Mouse (Mus musculus) neural tube, postnatal 0 days (tissue): Measurements from ENCODE around the gene Zcchc3. TPM values are rescaled to one million over a fixed set of nuclear protein-coding genes. Genes with fewer than 3 reads are reported as not detected.

Experiments used
- polyA plus RNA-seq: library from polyadenylated mRNA; unstranded; fragments of >200 nt; fragmentation: Nextera tagmentation; extraction: Ambion mirVana; gene quantifications from 2 replicates; pipeline ENCODE4 v1.2.1, GENCODE M21; 2015

Zcchc3 gene
- 15.7 and 16.3 TPM in 2 replicates for polyA plus RNA-seq

DNA sequence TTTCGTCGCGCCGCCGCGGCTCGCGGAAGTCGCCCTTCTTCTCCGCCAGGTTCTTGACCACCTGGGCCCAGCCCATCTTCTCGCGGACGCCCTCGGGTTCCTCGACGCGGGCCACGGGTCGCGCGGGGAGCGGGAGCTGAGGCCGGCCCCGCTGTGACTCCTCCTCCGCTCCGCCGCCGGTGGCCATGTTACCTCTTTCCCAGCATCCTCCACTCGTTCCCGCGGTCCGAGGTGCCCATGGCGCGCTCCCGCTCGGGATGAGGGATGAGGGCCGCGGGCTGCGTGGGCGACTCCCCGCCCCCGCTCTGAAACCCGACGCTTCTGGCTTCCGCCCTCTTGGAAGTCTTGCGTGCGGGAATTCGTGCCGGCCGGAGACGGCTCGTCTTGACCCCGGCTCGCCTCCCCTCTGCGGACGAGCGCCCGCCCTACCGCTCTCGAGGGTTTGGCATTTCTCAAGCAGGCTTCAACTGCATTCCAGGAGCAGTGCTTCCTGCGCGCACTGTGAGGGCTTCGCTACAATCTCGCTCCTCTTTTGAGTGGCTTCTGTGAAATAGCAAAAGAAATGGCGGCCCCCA lies at the start of gene Zcchc3:
Zcchc3 (minus strand) TSS at position 437 of the 575 bp plus-strand sequence.

DNA sequence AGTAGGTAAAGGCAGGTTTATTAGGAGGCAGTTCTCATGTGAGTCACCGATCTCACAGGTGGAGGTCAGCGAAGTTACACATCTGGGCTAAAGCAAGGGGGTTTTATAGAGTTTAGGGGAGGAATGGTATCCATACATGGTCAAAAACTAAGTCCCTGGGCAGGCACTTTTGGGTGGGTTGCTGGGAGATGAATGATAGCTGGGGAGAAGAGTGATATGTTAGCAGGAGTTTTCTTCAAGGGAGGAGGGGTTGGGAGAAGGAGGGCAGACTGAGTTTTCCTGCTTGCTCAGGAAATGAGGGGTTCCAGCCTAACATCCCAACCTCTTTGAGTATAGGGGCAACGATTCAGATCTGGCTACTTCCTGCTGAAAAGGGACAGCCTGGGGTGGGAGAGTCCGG lies 460 bp upstream of the Zcchc3 start, which contains the start of gene 6820408C15Rik:
6820408C15Rik (plus strand) TSS at position 301 of the 400 bp plus-strand sequence.

DNA sequence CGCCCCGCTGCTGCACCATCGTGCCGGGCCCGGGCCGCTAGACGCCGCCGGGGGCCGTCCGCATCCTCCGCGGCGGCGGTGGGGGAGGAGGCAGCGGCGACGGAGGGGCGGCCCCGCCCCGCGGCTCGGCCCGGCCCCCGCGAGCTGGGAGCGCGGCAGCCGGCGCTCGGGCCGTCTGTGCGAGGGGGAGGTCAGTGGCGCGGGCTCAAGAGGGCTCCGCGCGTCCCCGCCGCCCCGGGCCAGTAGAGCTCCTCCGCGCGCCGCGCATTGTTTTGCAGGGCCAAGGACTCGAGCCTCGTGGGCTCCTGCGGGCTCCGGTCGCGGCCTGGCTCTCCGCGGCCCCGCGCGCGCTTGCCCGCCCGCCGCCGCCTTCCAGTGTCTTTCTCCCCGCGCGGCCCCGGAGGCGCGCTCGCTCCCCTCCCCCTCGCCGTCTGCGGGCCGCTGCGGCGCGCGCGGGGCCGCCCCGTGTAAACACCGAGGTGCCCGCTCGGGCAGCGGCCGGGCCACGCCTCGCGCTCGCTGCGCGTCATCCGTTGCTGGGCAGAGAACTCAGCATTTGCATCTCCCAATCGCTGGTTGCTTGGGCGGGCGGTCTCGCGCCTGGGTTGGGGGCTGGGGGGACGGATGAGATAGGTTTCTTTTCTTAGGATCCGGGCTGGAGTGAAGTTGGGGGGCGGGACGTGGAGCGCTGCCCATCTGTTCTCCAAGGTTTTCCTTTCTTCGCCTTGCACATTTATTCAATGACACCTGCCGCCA lies 17.0 kb downstream of the Zcchc3 start, which contains the start of gene Sox12:
Sox12 (minus strand) TSS at position 384 of the 756 bp plus-strand sequence.

DNA sequence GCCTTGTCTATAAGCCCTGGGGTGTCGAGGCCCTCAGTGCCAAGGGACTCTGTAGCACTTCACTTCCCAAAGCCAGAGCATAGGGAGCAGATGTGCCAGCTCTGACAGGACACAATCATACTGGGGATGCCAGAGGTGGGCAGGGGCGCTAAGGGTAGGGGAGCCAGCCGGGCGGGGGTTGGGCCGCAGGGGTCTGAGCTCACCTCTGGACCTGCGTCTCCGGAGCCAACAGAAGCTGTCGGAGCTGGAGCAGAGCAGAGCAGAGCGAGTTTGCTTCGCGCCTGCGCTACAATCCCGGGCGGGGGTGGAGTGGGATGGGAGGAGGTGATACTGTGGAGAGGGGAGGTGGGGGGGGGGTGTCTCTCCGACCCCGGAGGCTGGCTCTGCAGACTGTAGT lies 38.5 kb downstream of the Zcchc3 start, which contains the start of gene Nrsn2:
Nrsn2 (minus strand) TSS at position 294 of the 397 bp plus-strand sequence.

Other genes starting within 250 kb of the Zcchc3 start
- 116 and 117 TPM in 2 replicates for gene Csnk2a1, start 188.2 kb downstream of the Zcchc3 start, polyA plus RNA-seq
- 22.9 and 26.7 TPM in 2 replicates for gene Tbc1d20, start 121.2 kb downstream of the Zcchc3 start, polyA plus RNA-seq
- 68.0 and 87.5 TPM in 2 replicates for gene Rbck1, start 82.4 kb downstream of the Zcchc3 start, polyA plus RNA-seq
- 2.4 and 2.8 TPM in 2 replicates for gene Trib3, start 71.0 kb downstream of the Zcchc3 start, polyA plus RNA-seq
- gene Nrsn2, start 38.4 kb downstream of the Zcchc3 start, polyA plus RNA-seq = 97.7 and 99.5 TPM in 2 replicates
- gene Sox12, start 17.0 kb downstream of the Zcchc3 start, polyA plus RNA-seq = 9.8 and 10.3 TPM in 2 replicates
- gene 6820408C15Rik, start 560 bp upstream of the Zcchc3 start, polyA plus RNA-seq = 3.1 and 3.2 TPM in 2 replicates
- gene Defb23, start 49.6 kb upstream of the Zcchc3 start, polyA plus RNA-seq = not detected in 2 replicates
- gene Defb20, start 62.0 kb upstream of the Zcchc3 start, polyA plus RNA-seq = not detected in 2 replicates
- not detected in 2 replicates for gene Defb22, start 75.1 kb upstream of the Zcchc3 start, polyA plus RNA-seq
- not detected in 2 replicates for gene Defb26, start 96.7 kb upstream of the Zcchc3 start, polyA plus RNA-seq
- not detected in 2 replicates for gene Defb28, start 103.2 kb upstream of the Zcchc3 start, polyA plus RNA-seq
- gene Defb29, start 125.1 kb upstream of the Zcchc3 start, polyA plus RNA-seq = not detected in 2 replicates
- not detected in 2 replicates for gene Gm17416, start 154.3 kb upstream of the Zcchc3 start, polyA plus RNA-seq
- not detected in 2 replicates for gene Defb21, start 157.7 kb upstream of the Zcchc3 start, polyA plus RNA-seq
- not detected in 2 replicates for gene Defb19, start 165.3 kb upstream of the Zcchc3 start, polyA plus RNA-seq
- not detected in 2 replicates for gene Defb45, start 184.4 kb upstream of the Zcchc3 start, polyA plus RNA-seq
- not detected in 2 replicates for gene Defb36, start 189.3 kb upstream of the Zcchc3 start, polyA plus RNA-seq
- not detected in 2 replicates for gene Defb25, start 208.0 kb upstream of the Zcchc3 start, polyA plus RNA-seq
- gene Rem1, start 211.9 kb upstream of the Zcchc3 start, polyA plus RNA-seq = 0.92 and 0.96 TPM in 2 replicates